Mouse (Mus musculus): Measurements from ENCODE around the gene Med13. TPM values are rescaled to one million over a fixed set of nuclear protein-coding genes. Genes with fewer than 3 reads are reported as not detected.

Med13 gene
- polyA plus RNA-seq, 1 experiment from 2014 or later, result 13.0 TPM

GRCm38 (mm10) chr11:86278442-86279102, 78.8 kb downstream of the Med13 start:
- H3K27ac ChIP-seq, result no peak overlapping the region
- H3K9me3 ChIP-seq, result no peaks in the 10 kb centered on the region
- H3K4me3 ChIP-seq (replicated peaks), result no peak overlapping the region
- H3K9ac ChIP-seq (replicated peaks), result no peak overlapping the region
- 95% methylated on average over 6 of the region's 6 CpGs for WGBS
- no peak overlapping the region for H3K4me2 ChIP-seq
- H3K4me1 ChIP-seq (replicated peaks), result no peaks in the 10 kb centered on the region
- peaks cover 82% of the 10 kb centered on the region for H3K36me3 ChIP-seq
- no peak for ATAC-seq (ENCODE audit: insufficient number of reproducible peaks, insufficient read depth, low FRiP score, low TSS enrichment, low read depth)
- no peaks in the 10 kb centered on the region for H3K27me3 ChIP-seq

GRCm38 (mm10) chr11:86257460-86258076, 99.8 kb downstream of the Med13 start, which contains the start of gene Ints2:
Ints2 (minus strand) TSS chr11:86257575.
- peak; percentile 93 for ATAC-seq (ENCODE audit: insufficient number of reproducible peaks, insufficient read depth, low FRiP score, low TSS enrichment, low read depth)

GRCm38 (mm10) chr11:86257054-86257453, 100.3 kb downstream of the Med13 start:
- Histone ChIP-seq H3K9me3 (no peaks in the 10 kb centered on the region), H3K27ac (peak overlapping the region; percentile 66; the same call in 1 of the 2 replicates), H3K36me3 (peaks cover 24% of the 10 kb centered on the region), H3K4me1 (replicated peaks) (peaks cover 15% of the 10 kb centered on the region), H3K4me3 (replicated peaks) (peak overlapping the region; percentile 68), H3K27me3 (no peaks in the 10 kb centered on the region), H3K4me2 (peak overlapping the region; percentile 65), H3K9ac (replicated peaks) (peak overlapping the region; percentile 84)
- ATAC-seq (ENCODE audit: insufficient number of reproducible peaks, insufficient read depth, low FRiP score, low TSS enrichment, low read depth), result peak; percentile 47
- WGBS, result under 1% methylated on average over 22 of the region's 22 CpGs

More at GRCm38 (mm10) chr11:86257460-86258076, 99.8 kb downstream of the Med13 start, which contains the start of gene Ints2:
- Histone ChIP-seq H3K9ac (replicated peaks) (peak within 1 kb of the TSS; percentile 84), H3K4me1 (replicated peaks) (peaks cover 15% of the 10 kb centered on the region), H3K9me3 (no peaks in the 10 kb centered on the region), H3K4me2 (peak within 1 kb of the TSS; percentile 65), H3K4me3 (replicated peaks) (peak within 1 kb of the TSS; percentile 68), H3K27ac (peak within 1 kb of the TSS; percentile 75), H3K36me3 (peaks cover 19% of the 10 kb centered on the region), H3K27me3 (no peaks in the 10 kb centered on the region)
- WGBS, result 8% methylated on average over 32 of the region's 32 CpGs

GRCm38 (mm10) chr11:86253342-86253741, 104.1 kb downstream of the Med13 start:
- no peak for ATAC-seq (ENCODE audit: insufficient number of reproducible peaks, insufficient read depth, low FRiP score, low TSS enrichment, low read depth)
- H3K4me1 ChIP-seq (replicated peaks), result peaks cover 15% of the 10 kb centered on the region
- peaks cover 57% of the 10 kb centered on the region for H3K36me3 ChIP-seq
- WGBS, result 93% methylated on average over 1 of the region's 1 CpGs
- H3K27me3 ChIP-seq, result no peaks in the 10 kb centered on the region
- H3K4me3 ChIP-seq (replicated peaks), result no peak overlapping the region
- no peak overlapping the region for H3K4me2 ChIP-seq
- no peak overlapping the region for H3K27ac ChIP-seq
- H3K9me3 ChIP-seq, result no peaks in the 10 kb centered on the region
- H3K9ac ChIP-seq (replicated peaks), result no peak overlapping the region

GRCm38 (mm10) chr11:86232446-86232845, 125.0 kb downstream of the Med13 start:
- peaks cover 74% of the 10 kb centered on the region for H3K36me3 ChIP-seq
- no peak overlapping the region for H3K9ac ChIP-seq (replicated peaks)
- no peaks in the 10 kb centered on the region for H3K27me3 ChIP-seq
- H3K4me2 ChIP-seq, result no peak overlapping the region
- 70% methylated on average over 4 of the region's 4 CpGs for WGBS
- H3K27ac ChIP-seq, result no peak overlapping the region
- no peaks in the 10 kb centered on the region for H3K9me3 ChIP-seq
- no peak for ATAC-seq (ENCODE audit: insufficient number of reproducible peaks, insufficient read depth, low FRiP score, low TSS enrichment, low read depth)
- no peaks in the 10 kb centered on the region for H3K4me1 ChIP-seq (replicated peaks)
- no peak overlapping the region for H3K4me3 ChIP-seq (replicated peaks)

- Histone ChIP-seq H3K4me2 (no peak overlapping the region), H3K4me1 (replicated peaks) (no peaks in the 10 kb centered on the region), H3K27ac (no peak overlapping the region), H3K27me3 (no peaks in the 10 kb centered on the region), H3K9ac (replicated peaks) (no peak overlapping the region), H3K36me3 (peaks cover 74% of the 10 kb centered on the region), H3K4me3 (replicated peaks) (no peak overlapping the region), H3K9me3 (no peaks in the 10 kb centered on the region)
- ATAC-seq (ENCODE audit: insufficient number of reproducible peaks, insufficient read depth, low FRiP score, low TSS enrichment, low read depth), result no peak
- 96% methylated on average over 13 of the region's 13 CpGs for WGBS
Measured at GRCm38 (mm10) chr11:86231781-86232350, 125.5 kb downstream of the Med13 start.

- H3K4me3 ChIP-seq (replicated peaks), result no peak overlapping the region
- no peaks in the 10 kb centered on the region for H3K4me1 ChIP-seq (replicated peaks)
- no peak overlapping the region for H3K27ac ChIP-seq
- H3K4me2 ChIP-seq, result no peak overlapping the region
- H3K9ac ChIP-seq (replicated peaks), result no peak overlapping the region
- WGBS, result 85% methylated on average over 8 of the region's 8 CpGs
- no peaks in the 10 kb centered on the region for H3K9me3 ChIP-seq
- H3K27me3 ChIP-seq, result no peaks in the 10 kb centered on the region
- ATAC-seq (ENCODE audit: insufficient number of reproducible peaks, insufficient read depth, low FRiP score, low TSS enrichment, low read depth), result no peak
- peaks cover 84% of the 10 kb centered on the region for H3K36me3 ChIP-seq
Measured at GRCm38 (mm10) chr11:86226646-86227180, 130.7 kb downstream of the Med13 start.

- peaks cover 81% of the 10 kb centered on the region for H3K36me3 ChIP-seq
Measured at GRCm38 (mm10) chr11:86225761-86226160, 131.6 kb downstream of the Med13 start.

More at GRCm38 (mm10) chr11:86225761-86226160, 131.6 kb downstream of the Med13 start:
- no peak overlapping the region for H3K27ac ChIP-seq
- ATAC-seq (ENCODE audit: insufficient number of reproducible peaks, insufficient read depth, low FRiP score, low TSS enrichment, low read depth), result no peak
- H3K4me2 ChIP-seq, result no peak overlapping the region
- no peaks in the 10 kb centered on the region for H3K9me3 ChIP-seq
- no peak overlapping the region for H3K4me3 ChIP-seq (replicated peaks)
- H3K4me1 ChIP-seq (replicated peaks), result no peaks in the 10 kb centered on the region
- no peak overlapping the region for H3K9ac ChIP-seq (replicated peaks)
- no peaks in the 10 kb centered on the region for H3K27me3 ChIP-seq
- WGBS, result 92% methylated on average over 4 of the region's 4 CpGs

Other genes starting within 250 kb of the Med13 start
- gene Brip1, start 156.4 kb downstream of the Med13 start, polyA plus RNA-seq (2016; fragmentation: Nextera tagmentation; extraction: Ambion mirVana), result 10.3 and 10.4 TPM in 2 replicates
- 49.0 and 55.8 TPM in 2 replicates for gene Ints2, start 100.0 kb downstream of the Med13 start, polyA plus RNA-seq (2016; fragmentation: Nextera tagmentation; extraction: Ambion mirVana)
- 33.3 and 36.9 TPM in 2 replicates for gene Rnft1, start 127.1 kb upstream of the Med13 start, polyA plus RNA-seq (2016; fragmentation: Nextera tagmentation; extraction: Ambion mirVana)
- gene Rps6kb1, start 187.2 kb upstream of the Med13 start, polyA plus RNA-seq (2016; fragmentation: Nextera tagmentation; extraction: Ambion mirVana), result 78.3 and 83.8 TPM in 2 replicates
- gene Tubd1, start 187.4 kb upstream of the Med13 start, polyA plus RNA-seq (2016; fragmentation: Nextera tagmentation; extraction: Ambion mirVana), result 9.8 and 11.5 TPM in 2 replicates

Data from limb, embryonic 12.5 days (tissue).